Mouse (Mus musculus) embryonic stem cell, embryonic (primary cell): Measurements from ENCODE around the gene Thg1l.

Source experiments
- CTCF ChIA-PET, 4 experiments: fragments of 300-600 bp in 2 of 4; fragments of 350-600 bp in 2 of 4; sonication (Branson Sonifier 250); formaldehyde crosslinking; loops; one replicate each; lab custom pipeline; 2022; ENCODE audit warnings: inconsistent platforms in 2 of 4; lab: Charles Lee
- POLR2A ChIA-PET, 4 experiments: fragments of 300-600 bp in 2 of 4; fragments of 350-600 bp in 2 of 4; sonication (Branson Sonifier 250); formaldehyde crosslinking; loops; one replicate each; lab custom pipeline; 2022; ENCODE audit warnings: antibody characterized with exemption in 4 of 4, inconsistent platforms in 1 of 4; lab: Charles Lee

Thg1l gene

GRCm38 (mm10) chr11:45906109-45906786, 49.0 kb downstream of the Thg1l start:
- CTCF ChIA-PET = interaction anchor here in 1 of 4 experiments (0.5 kb wide), 1 partner anchor 370 kb away, joined by 3 read pairs; no protein-coding TSS in a partner anchor

GRCm38 (mm10) chr11:45900233-45901015, 54.9 kb downstream of the Thg1l start:
- ChIA-PET POLR2A (interaction anchor here in 3 of 4 experiments (0.5 to 1.3 kb wide), 4 partner anchors 16 to 167 kb away, joined by 4 to 5 read pairs (median 4); no protein-coding TSS in a partner anchor), CTCF (interaction anchor here in 1 of 4 experiments (0.8 kb wide), 1 partner anchor 44 kb away, joined by 3 read pairs; no protein-coding TSS in a partner anchor)

More at GRCm38 (mm10) chr11:45906109-45906786, 49.0 kb downstream of the Thg1l start:
- POLR2A ChIA-PET = interaction anchor here in 1 of 4 experiments (1.1 kb wide), 1 partner anchor 11 kb away, joined by 3 read pairs; no protein-coding TSS in a partner anchor

- POLR2A ChIA-PET = interaction anchor here in 1 of 4 experiments (2.6 kb wide), 1 partner anchor 10 kb away, joined by 9 read pairs; no protein-coding TSS in a partner anchor
Observed at GRCm38 (mm10) chr11:45897392-45897791, 57.9 kb downstream of the Thg1l start.

More at GRCm38 (mm10) chr11:45897392-45897791, 57.9 kb downstream of the Thg1l start:
- CTCF ChIA-PET = interaction anchor here in 1 of 4 experiments (1.6 kb wide), 1 partner anchor 29 kb away, joined by 4 read pairs; no protein-coding TSS in a partner anchor
